Mouse (Mus musculus) forebrain, embryonic 15.5 days (tissue): ENCODE measurements at regions not wholly inside any gene's neighbourhood (a gene's known extent, or its start where the extent isn't known, plus 50 kb on each side); places are given as distances from the start of the nearest gene placed in this dataset.

ENCODE experiments used
- ATAC-seq: fragments of 200-750 bp; cut with Nextera tagmentation; replicated peaks from 2 replicates; pipeline ENCODE4 v1.8.0; 2017; ENCODE audit warnings: mild to moderate bottlenecking, moderate TSS enrichment, moderate library complexity
- H3K27ac ChIP-seq: fragments of 300-500 bp; sonication (generic); replicated peaks from 2 replicates; pipeline ENCODE4 v1.5.1; 2015; ENCODE audit warnings: mild to moderate bottlenecking, inconsistent platforms
- H3K27me3 ChIP-seq: fragments of 300-500 bp; sonication (generic); 2 replicates; pipeline ENCODE4 v1.6.1; 2015; ENCODE audit warnings: inconsistent platforms
- H3K36me3 ChIP-seq: fragments of 300-500 bp; sonication (generic); 2 replicates; pipeline ENCODE4 v1.6.1; 2015; ENCODE audit warnings: mild to moderate bottlenecking, inconsistent platforms
- H3K4me1 ChIP-seq: fragments of 300-500 bp; sonication (generic); 2 replicates; pipeline ENCODE4 v1.6.1; 2015; ENCODE audit warnings: inconsistent platforms
- H3K4me2 ChIP-seq: fragments of 300-500 bp; sonication (generic); replicated peaks from 2 replicates; pipeline ENCODE4 v1.6.1; 2015; ENCODE audit warnings: mild to moderate bottlenecking, inconsistent platforms
- H3K4me3 ChIP-seq: fragments of 300-500 bp; sonication (generic); 2 replicates; pipeline ENCODE4 v1.5.1; 2015; ENCODE audit warnings: mild to moderate bottlenecking, inconsistent platforms
- H3K9ac ChIP-seq: fragments of 300-500 bp; sonication (generic); replicated peaks from 2 replicates; pipeline ENCODE4 v1.6.1; 2015; ENCODE audit warnings: mild to moderate bottlenecking, inconsistent platforms
- H3K9me3 ChIP-seq: fragments of 300-500 bp; sonication (generic); 2 replicates; pipeline ENCODE4 v1.6.1; 2016; ENCODE audit warnings: inconsistent platforms
- WGBS: fragments of 180-500 bp; shearing (Covaris S2); methylation state at CpG from one replicate; pipeline ENCODE4 v1.1.7; 2015; ENCODE audit warnings: mixed read lengths; 5-methylcytosine and 5-hydroxymethylcytosine counted together

DNA sequence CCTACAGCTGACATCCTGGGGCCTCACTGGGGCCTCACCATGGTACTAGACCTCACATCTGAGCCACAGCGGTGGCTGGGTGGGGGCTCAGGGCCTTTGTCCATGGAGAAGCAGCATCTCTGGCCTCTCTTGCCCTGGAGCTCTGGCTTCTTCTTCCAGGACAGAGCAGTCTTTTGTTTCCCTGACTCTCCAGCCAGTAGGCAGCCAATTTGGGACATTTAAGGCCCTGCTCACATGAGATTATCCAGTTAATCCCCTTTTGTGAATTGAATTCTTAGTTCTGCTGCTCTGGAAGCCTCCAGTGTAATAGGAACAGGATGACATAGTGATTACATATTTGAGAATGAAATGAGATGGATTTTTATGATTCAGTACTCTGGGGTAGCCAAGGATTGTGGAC lies 140.5 kb upstream of the Lyplal1 start:
- 6% methylated on average over 1 of the region's 1 CpGs for WGBS
- Histone ChIP-seq H3K27me3 (no peaks in the 10 kb centered on the region), H3K4me3 (no peak overlapping the region), H3K9ac (no peak overlapping the region), H3K36me3 (no peaks in the 10 kb centered on the region), H3K9me3 (no peaks in the 10 kb centered on the region), H3K27ac (no peak overlapping the region), H3K4me1 (no peaks in the 10 kb centered on the region), H3K4me2 (no peak overlapping the region)
- ATAC-seq, result no peak

GRCm38 (mm10) chr1:186255476-186256080 lies 138.5 kb upstream of the Lyplal1 start:
- no peak for ATAC-seq
- Histone ChIP-seq H3K27me3 (no peaks in the 10 kb centered on the region), H3K4me1 (no peaks in the 10 kb centered on the region), H3K9ac (no peak overlapping the region), H3K36me3 (no peaks in the 10 kb centered on the region), H3K9me3 (no peaks in the 10 kb centered on the region), H3K27ac (no peak overlapping the region), H3K4me2 (no peak overlapping the region), H3K4me3 (no peak overlapping the region)
- 55% methylated on average over 8 of the region's 8 CpGs for WGBS

DNA sequence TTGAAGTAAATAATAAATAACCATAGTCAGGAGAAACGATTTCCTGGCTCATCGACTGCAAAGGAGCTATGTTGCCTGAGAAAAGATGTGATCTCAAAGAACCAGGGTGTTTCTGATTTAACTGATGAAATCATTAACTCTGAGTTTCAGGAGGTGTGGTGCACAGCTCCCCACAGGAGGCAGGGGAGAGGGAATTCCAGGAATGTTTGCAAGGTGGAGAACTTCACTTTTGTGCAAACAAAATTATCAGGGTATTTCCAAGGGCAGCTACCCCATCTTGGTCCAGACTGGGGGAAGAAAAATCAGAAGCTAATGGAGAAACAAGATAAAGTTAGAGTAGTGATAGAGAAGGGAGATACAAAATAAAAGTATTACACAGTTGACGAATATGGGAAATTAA lies 137.4 kb upstream of the Lyplal1 start:
- WGBS, result 71% methylated on average over 3 of the region's 3 CpGs
- Histone ChIP-seq H3K27me3 (no peaks in the 10 kb centered on the region), H3K27ac (no peak overlapping the region), H3K36me3 (no peaks in the 10 kb centered on the region), H3K4me3 (no peak overlapping the region), H3K4me1 (peaks cover 5% of the 10 kb centered on the region; the same call in 1 of the 2 replicates), H3K9ac (no peak overlapping the region), H3K9me3 (no peaks in the 10 kb centered on the region), H3K4me2 (no peak overlapping the region)
- no peak for ATAC-seq

- 63% methylated on average over 4 of the region's 4 CpGs for WGBS
- no peak for ATAC-seq
- Histone ChIP-seq H3K9ac (no peak overlapping the region), H3K4me2 (no peak overlapping the region), H3K4me1 (peaks cover 5% of the 10 kb centered on the region; the same call in 1 of the 2 replicates), H3K4me3 (no peak overlapping the region), H3K27me3 (no peaks in the 10 kb centered on the region), H3K27ac (no peak overlapping the region), H3K9me3 (no peaks in the 10 kb centered on the region), H3K36me3 (no peaks in the 10 kb centered on the region)
These were observed 135.4 kb upstream of the Lyplal1 start for GRCm38 (mm10) chr1:186252551-186252950.

- Histone ChIP-seq H3K4me1 (peaks cover 5% of the 10 kb centered on the region; the same call in 1 of the 2 replicates), H3K4me3 (no peak overlapping the region), H3K9me3 (no peaks in the 10 kb centered on the region), H3K4me2 (no peak overlapping the region), H3K36me3 (no peaks in the 10 kb centered on the region), H3K27ac (no peak overlapping the region), H3K27me3 (no peaks in the 10 kb centered on the region), H3K9ac (no peak overlapping the region)
- WGBS, result 17% methylated on average over 4 of the region's 4 CpGs
- ATAC-seq, result no peak
These were observed 133.2 kb upstream of the Lyplal1 start for GRCm38 (mm10) chr1:186250316-186250715.

- Histone ChIP-seq H3K4me1 (peaks cover 5% of the 10 kb centered on the region; the same call in 1 of the 2 replicates), H3K36me3 (no peaks in the 10 kb centered on the region), H3K9ac (no peak overlapping the region), H3K4me2 (no peak overlapping the region), H3K27ac (no peak overlapping the region), H3K9me3 (no peaks in the 10 kb centered on the region), H3K27me3 (no peaks in the 10 kb centered on the region), H3K4me3 (no peak overlapping the region)
- ATAC-seq, result no peak
- WGBS, result 69% methylated on average over 4 of the region's 4 CpGs
These were observed 132.1 kb upstream of the Lyplal1 start for GRCm38 (mm10) chr1:186249214-186249613.

DNA sequence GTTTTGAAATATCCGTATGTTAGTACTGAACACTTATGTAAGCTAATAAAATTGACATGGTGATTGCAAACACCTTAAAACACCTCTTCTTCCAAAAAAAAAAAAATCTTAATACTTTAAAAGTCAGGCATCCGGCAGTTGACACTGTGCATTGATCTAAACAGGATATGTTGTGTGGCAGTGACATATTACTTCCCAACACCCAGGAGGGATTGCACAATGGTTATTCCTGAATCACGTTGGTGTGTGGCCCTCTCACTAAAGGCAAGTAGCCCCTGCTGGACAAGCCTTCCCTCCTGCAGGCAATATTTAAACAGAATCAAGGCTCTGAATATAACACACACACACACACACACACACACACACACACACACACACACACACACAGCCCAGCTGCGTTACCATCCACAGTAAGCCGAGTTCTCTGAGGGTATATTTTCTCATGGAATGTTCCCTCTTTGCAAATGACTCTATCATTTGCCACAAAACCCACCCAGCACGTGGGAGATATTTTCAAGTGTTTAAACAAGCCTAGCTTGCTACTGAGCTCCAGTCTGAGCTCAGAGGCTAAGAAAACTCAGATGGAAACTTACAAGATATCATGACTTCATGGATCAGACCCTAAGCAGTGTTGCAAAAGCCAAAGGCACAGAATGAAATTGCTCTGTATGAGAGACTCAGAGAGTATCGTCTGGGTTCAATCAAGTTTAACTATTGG lies 128.8 kb upstream of the Lyplal1 start:
- Histone ChIP-seq H3K4me2 (no peak overlapping the region), H3K9ac (no peak overlapping the region), H3K36me3 (no peaks in the 10 kb centered on the region), H3K27me3 (no peaks in the 10 kb centered on the region), H3K4me3 (no peak overlapping the region), H3K27ac (no peak overlapping the region), H3K4me1 (peaks cover 5% of the 10 kb centered on the region; the same call in 1 of the 2 replicates), H3K9me3 (no peaks in the 10 kb centered on the region)
- ATAC-seq, result no peak
- 81% methylated on average over 7 of the region's 7 CpGs for WGBS

- no peak for ATAC-seq
- 97% methylated on average over 2 of the region's 2 CpGs for WGBS
- Histone ChIP-seq H3K4me3 (no peak overlapping the region), H3K4me1 (no peaks in the 10 kb centered on the region), H3K27ac (no peak overlapping the region), H3K27me3 (no peaks in the 10 kb centered on the region), H3K36me3 (no peaks in the 10 kb centered on the region), H3K4me2 (no peak overlapping the region), H3K9ac (no peak overlapping the region), H3K9me3 (no peaks in the 10 kb centered on the region)
These were observed 124.0 kb upstream of the Lyplal1 start for GRCm38 (mm10) chr1:186241112-186241511.

- H3K27ac ChIP-seq, result no peak overlapping the region
- 77% methylated on average over 6 of the region's 6 CpGs for WGBS
These were observed 120.4 kb upstream of the Lyplal1 start for GRCm38 (mm10) chr1:186237556-186237955.

DNA sequence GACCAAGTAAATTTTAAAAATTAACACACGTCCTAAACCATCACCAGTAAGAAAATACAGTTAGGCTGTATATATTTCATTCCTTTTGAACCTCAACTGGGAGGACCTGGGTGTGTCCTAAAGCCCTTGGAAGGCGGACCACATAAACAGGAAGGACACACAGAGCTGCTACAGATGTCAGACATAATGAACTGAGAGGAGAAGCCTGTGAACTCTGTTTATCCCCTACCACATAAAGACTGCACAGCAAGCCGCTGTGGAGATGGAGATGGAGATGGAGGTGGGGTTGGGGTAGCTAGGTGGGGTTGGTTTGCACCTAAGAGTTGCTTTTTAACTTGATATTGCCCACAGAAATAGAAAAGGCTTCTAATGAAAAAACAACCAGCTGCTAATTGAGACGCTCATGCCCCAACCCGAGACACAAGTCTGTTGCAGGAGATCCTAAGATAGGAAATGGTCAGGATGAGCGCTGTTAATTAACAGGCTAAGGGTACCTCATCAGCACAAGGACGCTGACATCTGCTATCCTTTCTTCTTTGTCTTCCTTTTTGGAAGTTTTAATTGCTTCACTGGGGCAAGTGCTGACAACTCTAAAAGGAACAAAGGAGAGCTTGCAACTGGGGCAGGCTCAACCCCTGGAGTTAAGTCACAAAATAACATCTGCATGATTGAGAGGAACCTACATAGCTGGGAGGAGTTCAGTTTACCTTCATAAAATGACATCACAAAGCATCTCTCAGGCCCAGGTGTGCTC lies 119.3 kb upstream of the Lyplal1 start:
- Histone ChIP-seq H3K4me1 (no peaks in the 10 kb centered on the region), H3K9ac (no peak overlapping the region), H3K4me2 (no peak overlapping the region), H3K27me3 (no peaks in the 10 kb centered on the region), H3K36me3 (no peaks in the 10 kb centered on the region), H3K27ac (no peak overlapping the region), H3K4me3 (no peak overlapping the region), H3K9me3 (no peaks in the 10 kb centered on the region)
- no peak for ATAC-seq
- WGBS, result 37% methylated on average over 7 of the region's 7 CpGs

More at GRCm38 (mm10) chr1:186237556-186237955, 120.4 kb upstream of the Lyplal1 start:
- Histone ChIP-seq H3K9ac (no peak overlapping the region), H3K4me3 (no peak overlapping the region), H3K9me3 (no peaks in the 10 kb centered on the region), H3K27me3 (no peaks in the 10 kb centered on the region), H3K4me2 (no peak overlapping the region), H3K4me1 (no peaks in the 10 kb centered on the region), H3K36me3 (no peaks in the 10 kb centered on the region)
- ATAC-seq, result no peak

- no peaks in the 10 kb centered on the region for H3K4me1 ChIP-seq
- H3K9me3 ChIP-seq, result no peaks in the 10 kb centered on the region
- H3K4me3 ChIP-seq, result no peak overlapping the region
- no peaks in the 10 kb centered on the region for H3K27me3 ChIP-seq
- H3K9ac ChIP-seq, result no peak overlapping the region
- WGBS, result 88% methylated on average over 6 of the region's 6 CpGs
- no peak for ATAC-seq
- H3K36me3 ChIP-seq, result no peaks in the 10 kb centered on the region
- H3K4me2 ChIP-seq, result no peak overlapping the region
- no peak overlapping the region for H3K27ac ChIP-seq
These were observed 117.4 kb upstream of the Lyplal1 start for GRCm38 (mm10) chr1:186234536-186234935.

DNA sequence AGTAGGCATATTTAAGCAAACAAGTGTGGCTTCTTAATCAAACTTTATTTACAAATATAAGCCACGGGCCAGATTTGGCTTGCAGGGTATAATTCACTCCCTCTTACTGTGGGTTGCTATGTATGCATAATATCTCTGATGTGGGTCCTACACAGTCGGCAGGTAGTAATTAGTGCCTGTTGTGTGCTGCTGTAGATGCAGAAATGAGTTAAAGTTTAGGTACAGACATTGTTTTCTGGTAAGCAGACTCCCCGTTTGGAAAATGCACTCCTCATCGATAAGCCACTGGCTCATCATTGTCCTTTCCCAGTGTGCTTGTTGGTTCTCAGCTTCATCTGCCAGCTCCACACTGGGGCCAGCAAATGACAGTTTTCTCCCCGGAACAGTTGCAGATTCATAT lies 113.4 kb upstream of the Lyplal1 start:
- H3K4me3 ChIP-seq, result no peak overlapping the region
- H3K9ac ChIP-seq, result no peak overlapping the region
- H3K27me3 ChIP-seq, result no peaks in the 10 kb centered on the region
- no peak for ATAC-seq
- H3K4me1 ChIP-seq, result no peaks in the 10 kb centered on the region
- H3K4me2 ChIP-seq, result no peak overlapping the region
- WGBS, result 74% methylated on average over 5 of the region's 5 CpGs
- no peaks in the 10 kb centered on the region for H3K36me3 ChIP-seq
- no peaks in the 10 kb centered on the region for H3K9me3 ChIP-seq
- H3K27ac ChIP-seq, result no peak overlapping the region
